Mouse (Mus musculus) forebrain, embryonic 16.5 days (tissue): ENCODE measurements around the gene Diaph3. TPM values are rescaled to one million over a fixed set of nuclear protein-coding genes. Genes with fewer than 3 reads are reported as not detected.
"Not testable (repeated sequence)": the region's sequence is repeated elsewhere in the genome, so short reads cannot be mapped to it uniquely, and the experiment has no call there.

Source experiments
- ATAC-seq: fragments of 200-750 bp; cut with Nextera tagmentation; 2 replicates; pipeline ENCODE4 v1.8.0; 2017; ENCODE audit warnings: mild to moderate bottlenecking, moderate library complexity
- H3K27ac ChIP-seq: fragments of 300-500 bp; sonication (generic); 2 replicates; pipeline ENCODE4 v1.5.1; 2014; ENCODE audit warnings: low read length, control low read depth
- H3K27me3 ChIP-seq: fragments of 300-500 bp; sonication (generic); replicated peaks from 2 replicates; pipeline ENCODE4 v1.6.1; 2014; ENCODE audit warnings: low read length; ENCODE audit not compliant: control insufficient read depth, insufficient read depth
- H3K36me3 ChIP-seq: fragments of 300-500 bp; sonication (generic); 2 replicates; pipeline ENCODE4 v1.6.1; 2014; ENCODE audit not compliant: control insufficient read depth, insufficient read depth
- H3K4me1 ChIP-seq: fragments of 300-500 bp; sonication (generic); replicated peaks from 2 replicates; pipeline ENCODE4 v1.6.1; 2014; ENCODE audit warnings: low read length; ENCODE audit not compliant: control insufficient read depth, insufficient read depth
- H3K4me2 ChIP-seq: fragments of 300-500 bp; sonication (generic); 2 replicates; pipeline ENCODE4 v1.6.1; 2014; ENCODE audit warnings: mild to moderate bottlenecking, low read length, control low read depth
- H3K4me3 ChIP-seq: fragments of 300-500 bp; sonication (generic); replicated peaks from 2 replicates; pipeline ENCODE4 v1.5.1; 2014; ENCODE audit warnings: mild to moderate bottlenecking, low read length, control low read depth
- H3K9ac ChIP-seq: fragments of 300-500 bp; sonication (generic); replicated peaks from 2 replicates; pipeline ENCODE4 v1.6.1; 2014; ENCODE audit warnings: low read depth, low read length, control low read depth
- H3K9me3 ChIP-seq: fragments of 300-500 bp; sonication (generic); 2 replicates; pipeline ENCODE4 v1.6.1; 2016; ENCODE audit warnings: low read length; ENCODE audit not compliant: control insufficient read depth
- WGBS: fragments of 180-500 bp; shearing (Covaris S2); extraction: QIAGEN DNeasy Blood & Tissue Kit; methylation state at CpG from one replicate; pipeline ENCODE4 v1.1.7; 2014; 5-methylcytosine and 5-hydroxymethylcytosine counted together
- polyA plus RNA-seq: library from polyadenylated mRNA; unstranded; fragments of >200 nt; fragmentation: Nextera tagmentation; extraction: Ambion mirVana; gene quantifications from 2 replicates; pipeline ENCODE4 v1.2.1, GENCODE M21; 2015

Diaph3 gene
- polyA plus RNA-seq, 1 experiment from 2014 or later, result 5.0 TPM

DNA sequence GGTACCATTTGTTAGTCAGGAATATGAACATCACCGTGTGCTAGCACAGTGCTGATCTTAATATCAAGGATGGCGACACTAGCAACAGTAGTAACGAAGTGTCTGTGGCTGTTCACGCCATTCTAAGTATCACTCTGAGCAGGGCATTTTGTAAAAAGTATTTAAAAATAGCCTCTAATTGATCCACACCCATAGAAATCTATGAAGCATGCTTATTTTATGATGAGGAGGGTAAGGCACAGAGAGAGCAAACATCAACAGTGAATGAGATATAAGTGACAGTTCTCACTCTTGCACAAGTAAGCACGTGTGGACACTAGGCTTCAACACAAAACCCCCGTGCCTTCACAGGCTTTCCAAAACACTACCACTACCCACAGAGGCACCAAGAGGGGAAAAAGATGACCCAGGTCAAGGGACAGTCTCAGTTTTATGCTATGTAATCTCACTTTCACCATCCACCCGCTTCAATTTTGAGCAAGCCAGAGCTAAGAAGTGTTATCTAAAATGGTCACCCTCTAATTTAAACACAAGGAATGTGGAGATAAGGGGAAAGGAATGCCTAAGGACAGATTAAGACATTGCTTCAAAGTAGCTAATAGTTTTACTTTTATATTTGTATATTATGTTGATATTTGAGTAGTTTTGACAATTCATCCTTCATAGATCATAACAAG is 399.0 kb downstream of the Diaph3 start:
- no peaks in the 10 kb centered on the region for H3K36me3 ChIP-seq
- no peak overlapping the region for H3K27ac ChIP-seq
- H3K9me3 ChIP-seq, result no peaks in the 10 kb centered on the region
- no peak for ATAC-seq
- WGBS, result 92% methylated on average over 7 of the region's 7 CpGs
- no peaks in the 10 kb centered on the region for H3K4me1 ChIP-seq
- no peak overlapping the region for H3K9ac ChIP-seq
- H3K4me2 ChIP-seq, result no peak overlapping the region
- no peaks in the 10 kb centered on the region for H3K27me3 ChIP-seq
- H3K4me3 ChIP-seq, result no peak overlapping the region

DNA sequence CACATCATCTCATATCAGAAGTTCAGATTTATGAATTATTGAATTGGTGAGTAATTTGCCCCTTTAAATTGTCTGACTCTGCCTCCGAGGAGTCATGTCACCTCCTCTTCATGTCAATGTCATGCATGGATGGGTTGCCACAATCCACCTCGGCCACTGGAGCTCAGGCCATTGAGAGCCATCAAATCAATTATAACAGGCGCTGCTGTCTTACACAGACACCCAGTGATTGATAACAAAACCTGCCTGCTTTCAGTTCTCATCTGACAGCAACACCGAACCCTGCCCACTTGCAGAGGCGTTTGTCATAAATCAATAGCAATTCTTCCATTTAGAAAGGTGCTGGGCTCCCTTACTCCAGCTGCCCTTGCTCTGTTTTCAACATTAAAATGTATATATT is 402.1 kb downstream of the Diaph3 start:
- no peak overlapping the region for H3K27ac ChIP-seq
- no peaks in the 10 kb centered on the region for H3K36me3 ChIP-seq
- no peaks in the 10 kb centered on the region for H3K4me1 ChIP-seq
- no peak overlapping the region for H3K4me3 ChIP-seq
- H3K9ac ChIP-seq, result no peak overlapping the region
- no peaks in the 10 kb centered on the region for H3K9me3 ChIP-seq
- no peak overlapping the region for H3K4me2 ChIP-seq
- 38% methylated on average over 5 of the region's 5 CpGs for WGBS
- no peaks in the 10 kb centered on the region for H3K27me3 ChIP-seq
- no peak for ATAC-seq

DNA sequence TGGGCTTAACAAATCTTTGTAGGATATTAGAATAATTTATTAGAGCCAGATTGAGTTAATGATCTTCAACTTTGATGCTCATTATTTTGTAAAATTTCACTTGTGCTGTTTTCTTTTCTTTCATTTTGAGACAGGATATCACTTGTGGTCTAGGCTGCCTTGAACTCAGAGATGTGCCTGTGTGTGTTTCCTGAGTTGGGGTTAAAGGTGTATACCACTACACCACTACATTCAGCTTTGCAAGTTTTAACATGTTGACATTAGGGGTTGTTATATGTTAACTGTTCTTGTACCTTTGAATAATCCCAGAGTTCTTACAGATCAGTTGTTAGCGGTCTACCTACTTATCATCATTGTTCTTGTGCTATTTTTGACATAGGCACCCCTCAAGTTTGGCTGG is 404.4 kb downstream of the Diaph3 start:
- Histone ChIP-seq H3K4me1 (no peaks in the 10 kb centered on the region), H3K9me3 (no peaks in the 10 kb centered on the region), H3K9ac (no peak overlapping the region), H3K4me2 (no peak overlapping the region), H3K27me3 (no peaks in the 10 kb centered on the region), H3K27ac (no peak overlapping the region), H3K36me3 (no peaks in the 10 kb centered on the region), H3K4me3 (no peak overlapping the region)
- WGBS, result 90% methylated on average over 1 of the region's 1 CpGs
- no peak for ATAC-seq

DNA sequence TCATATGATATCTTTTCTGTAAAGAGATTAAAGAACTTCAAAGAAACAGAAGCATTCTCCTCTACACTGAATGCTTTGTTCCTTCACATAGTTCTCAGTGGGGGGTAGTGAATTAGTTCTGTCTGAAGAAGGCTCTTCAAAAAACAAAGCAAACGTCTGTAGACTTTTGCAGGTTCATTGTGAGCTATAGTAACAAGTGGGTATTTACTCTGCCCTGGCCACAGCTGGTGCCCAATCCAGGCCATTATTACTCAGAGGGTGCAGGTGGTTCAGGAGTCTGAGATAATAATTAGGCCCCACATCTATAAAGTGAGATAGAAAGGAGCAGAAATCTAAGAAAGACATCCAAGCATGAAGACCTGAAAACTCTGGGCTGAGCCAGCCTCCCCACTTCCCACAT is 409.7 kb downstream of the Diaph3 start:
- H3K27ac ChIP-seq, result no peak overlapping the region
- 6% methylated on average over 1 of the region's 1 CpGs for WGBS
- no peak overlapping the region for H3K4me3 ChIP-seq
- no peak overlapping the region for H3K4me2 ChIP-seq
- H3K4me1 ChIP-seq, result peaks cover 14% of the 10 kb centered on the region
- no peaks in the 10 kb centered on the region for H3K27me3 ChIP-seq
- no peak overlapping the region for H3K9ac ChIP-seq
- H3K36me3 ChIP-seq, result no peaks in the 10 kb centered on the region
- no peak for ATAC-seq
- H3K9me3 ChIP-seq, result no peaks in the 10 kb centered on the region

DNA sequence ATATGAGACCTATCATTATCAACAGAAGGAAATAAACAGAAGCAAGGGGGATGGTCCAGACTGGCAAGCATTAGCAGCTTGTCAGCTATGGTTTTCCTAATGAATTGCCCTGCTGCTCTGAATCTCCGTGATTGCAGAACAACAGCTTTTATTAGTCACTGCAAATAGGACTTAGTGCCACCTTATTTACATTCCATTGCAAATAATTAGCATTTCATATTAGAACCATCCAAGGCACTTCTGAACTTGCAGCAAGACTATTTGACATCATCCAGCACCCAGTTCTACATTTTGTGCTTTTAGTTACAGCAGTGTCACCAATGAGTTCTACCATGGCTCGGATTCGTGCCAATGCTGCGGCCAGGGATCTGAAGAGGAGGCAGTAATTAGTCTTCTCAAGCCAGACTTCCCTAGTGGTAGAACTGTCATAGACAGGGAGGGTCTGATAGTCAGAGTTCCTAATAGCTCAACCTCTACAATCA is 411.4 kb downstream of the Diaph3 start:
- H3K27ac ChIP-seq, result no peak overlapping the region
- no peak overlapping the region for H3K9ac ChIP-seq
- H3K36me3 ChIP-seq, result no peaks in the 10 kb centered on the region
- peaks cover 14% of the 10 kb centered on the region for H3K4me1 ChIP-seq
- no peak overlapping the region for H3K4me3 ChIP-seq
- H3K4me2 ChIP-seq, result peak overlapping the region; percentile 33; the same call in 1 of the 2 replicates
- ATAC-seq, result peak; percentile 91
- no peaks in the 10 kb centered on the region for H3K27me3 ChIP-seq
- WGBS, result 6% methylated on average over 4 of the region's 4 CpGs
- no peaks in the 10 kb centered on the region for H3K9me3 ChIP-seq

DNA sequence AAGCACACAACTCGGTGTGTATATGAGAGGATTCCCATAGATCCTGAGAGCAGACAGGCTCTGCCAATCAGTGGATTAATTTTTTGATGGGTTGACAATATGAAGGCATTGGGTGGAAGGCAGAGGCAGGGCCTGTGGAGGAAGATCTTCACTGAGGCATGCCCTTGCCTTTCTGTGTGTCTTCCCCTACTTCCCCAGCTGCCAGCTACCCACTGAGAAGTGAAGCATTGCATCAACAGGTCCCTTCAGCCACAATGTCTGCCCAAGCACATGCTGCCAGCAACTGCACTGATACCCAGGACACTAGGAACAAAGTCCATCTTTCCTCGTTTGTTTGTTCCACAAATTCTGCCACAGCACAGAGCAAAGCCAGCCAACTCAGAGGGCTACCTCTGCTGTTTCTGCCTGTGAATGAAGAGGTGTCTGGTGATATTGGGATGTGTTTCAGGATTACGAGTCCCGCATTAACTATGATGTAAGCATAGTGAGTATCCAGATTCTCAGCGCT is 413.4 kb downstream of the Diaph3 start:
- no peak overlapping the region for H3K4me3 ChIP-seq
- WGBS, result 91% methylated on average over 5 of the region's 5 CpGs
- no peak overlapping the region for H3K4me2 ChIP-seq
- ATAC-seq, result no peak
- H3K9ac ChIP-seq, result no peak overlapping the region
- no peaks in the 10 kb centered on the region for H3K9me3 ChIP-seq
- H3K4me1 ChIP-seq, result peaks cover 14% of the 10 kb centered on the region
- no peak overlapping the region for H3K27ac ChIP-seq
- no peaks in the 10 kb centered on the region for H3K27me3 ChIP-seq
- no peaks in the 10 kb centered on the region for H3K36me3 ChIP-seq

DNA sequence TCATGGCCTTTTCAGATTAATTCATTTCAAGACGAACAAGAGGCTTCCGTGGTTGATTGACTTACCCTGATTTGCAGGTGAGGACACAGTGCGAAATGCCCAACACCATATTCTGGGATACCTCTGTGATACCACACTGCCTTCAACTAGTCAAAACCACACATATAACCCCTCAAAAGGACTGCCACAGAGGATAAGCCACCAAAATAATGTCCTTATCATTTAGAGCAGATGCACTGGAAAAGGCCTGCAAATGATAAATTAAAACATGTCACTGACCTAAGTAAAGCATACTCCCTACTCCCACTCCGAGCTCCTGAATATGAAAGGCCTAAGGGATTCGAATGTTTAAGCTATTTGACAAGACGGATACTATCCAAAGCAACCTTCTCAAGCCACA is 419.3 kb downstream of the Diaph3 start:
- H3K4me3 ChIP-seq, result no peak overlapping the region

DNA sequence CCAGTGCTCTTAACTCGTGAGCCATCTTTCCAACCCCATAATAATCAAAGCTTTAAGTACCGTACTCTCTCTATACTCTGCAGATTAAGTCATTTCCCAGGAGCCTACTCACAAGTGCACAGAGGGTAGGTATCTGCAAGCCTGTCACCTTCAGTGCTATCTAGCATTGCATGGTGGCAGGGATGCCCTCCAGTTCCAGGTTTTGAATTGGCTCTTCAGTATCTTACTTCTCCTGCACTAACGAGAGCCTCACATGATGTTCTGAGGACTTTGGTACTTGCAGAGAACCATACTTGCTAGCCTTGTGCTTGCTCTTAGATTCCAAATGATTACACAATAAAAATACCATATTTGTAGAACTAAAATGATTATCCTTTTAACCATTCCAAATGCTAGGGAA is 420.0 kb downstream of the Diaph3 start:
- H3K27ac ChIP-seq, result no peak overlapping the region
- WGBS, result 81% methylated on average over 3 of the region's 3 CpGs
- no peak overlapping the region for H3K4me3 ChIP-seq
- no peaks in the 10 kb centered on the region for H3K36me3 ChIP-seq
- ATAC-seq, result no peak
- H3K4me1 ChIP-seq, result no peaks in the 10 kb centered on the region
- H3K27me3 ChIP-seq, result no peaks in the 10 kb centered on the region
- no peaks in the 10 kb centered on the region for H3K9me3 ChIP-seq
- no peak overlapping the region for H3K4me2 ChIP-seq
- no peak overlapping the region for H3K9ac ChIP-seq

More for the DNA sequence above, 419.3 kb downstream of the Diaph3 start:
- Histone ChIP-seq H3K27me3 (no peaks in the 10 kb centered on the region), H3K27ac (no peak overlapping the region), H3K9me3 (no peaks in the 10 kb centered on the region), H3K4me1 (no peaks in the 10 kb centered on the region), H3K9ac (no peak overlapping the region), H3K4me2 (no peak overlapping the region), H3K36me3 (no peaks in the 10 kb centered on the region)
- no peak for ATAC-seq
- WGBS, result 93% methylated on average over 6 of the region's 6 CpGs

DNA sequence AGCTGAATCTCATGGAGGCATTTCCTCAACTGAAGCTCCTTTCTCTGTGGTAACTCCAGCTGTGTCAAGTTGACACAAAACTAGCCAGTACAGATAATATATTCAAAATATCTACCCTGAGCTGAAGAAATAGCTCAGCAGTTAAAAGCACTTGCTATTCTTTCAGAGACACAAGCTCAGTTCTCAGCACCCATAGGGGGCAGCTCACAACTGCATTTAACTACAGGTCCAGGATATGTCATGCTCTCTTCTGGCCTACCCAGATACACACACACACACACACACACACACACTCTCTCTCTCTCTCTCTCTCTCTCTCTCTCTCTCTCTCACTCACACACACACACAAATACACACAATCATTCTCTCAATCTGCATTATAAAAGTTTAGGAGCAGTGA is 420.6 kb downstream of the Diaph3 start:
- H3K36me3 ChIP-seq, H3K4me2 ChIP-seq, H3K4me3 ChIP-seq, H3K9ac ChIP-seq, ATAC-seq, H3K4me1 ChIP-seq, H3K27ac ChIP-seq, H3K9me3 ChIP-seq, H3K27me3 ChIP-seq: not testable (repeated sequence)
